Mouse (Mus musculus): Measurements from ENCODE around the gene Ophn1. TPM values are rescaled to one million over a fixed set of nuclear protein-coding genes. Genes with fewer than 3 reads are reported as not detected.

The Ophn1 gene
- total and polyA plus RNA-seq, 3 experiments = 4.3 to 6.0 (median 5.5) TPM

- intact Hi-C loops (cut with DNase I) = no loop called here
- H3K9ac ChIP-seq (ENCODE audit: low read depth, low read length) = no peak overlapping the region
- H3K4me1 ChIP-seq (ENCODE audit: control insufficient read depth, insufficient read depth, low read length) = no peaks in the 10 kb centered on the region; the same call in 1 of the 2 replicates
- TF ChIP-seq POLR2A (IDR thresholded peaks at IDR 0.05; ENCODE audit: insufficient read depth, low read depth, low read length) (no peak), EP300 (IDR thresholded peaks at IDR 0.05; ENCODE audit: insufficient read depth, low read depth, low read length) (no peak), CTCF (IDR thresholded peaks at IDR 0.05) (no peak)
- no peaks in the 10 kb centered on the region for H3K36me3 ChIP-seq (ENCODE audit: control insufficient read depth, insufficient read depth, low read length)
- H3K27ac ChIP-seq = no peak overlapping the region
- H3K27me3 ChIP-seq (ENCODE audit: control insufficient read depth, insufficient read depth, low read length) = no peaks in the 10 kb centered on the region
- H3K79me2 ChIP-seq (replicated peaks; ENCODE audit: control insufficient read depth, insufficient read depth, low read length) = no peaks in the 10 kb centered on the region
- 90% methylated on average over 6 of the region's 6 CpGs for WGBS
- H3K4me3 ChIP-seq = no peak overlapping the region
- DNase-seq = no peak
Observed at GRCm38 (mm10) chrX:98880314-98880713, 10.5 kb downstream of the Ophn1 start.

DNA sequence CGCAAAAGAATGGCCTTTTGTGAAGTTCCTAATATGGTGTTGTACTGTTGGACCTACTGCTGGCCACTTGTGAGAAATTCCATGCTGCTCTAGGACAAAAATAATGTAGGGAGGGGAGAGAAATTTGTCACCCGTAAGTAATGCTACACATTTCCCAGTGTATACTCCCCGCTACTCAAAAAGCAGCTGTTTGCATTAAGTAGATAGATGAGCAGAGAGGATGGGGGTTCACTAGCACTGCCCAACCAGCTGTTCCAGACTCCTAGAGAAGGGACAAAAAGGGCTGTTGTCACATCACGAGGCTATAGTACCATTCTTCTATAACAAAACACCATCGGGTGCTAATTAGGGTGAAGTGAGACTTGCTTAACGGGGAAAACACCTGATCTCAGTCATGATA is 15.7 kb downstream of the Ophn1 start:
- Histone ChIP-seq H3K4me1 (ENCODE audit: control insufficient read depth, insufficient read depth, low read length) (peaks cover 3% of the 10 kb centered on the region), H3K36me3 (ENCODE audit: control insufficient read depth, insufficient read depth, low read length) (no peaks in the 10 kb centered on the region), H3K27ac (no peak overlapping the region), H3K4me3 (no peak overlapping the region), H3K9ac (ENCODE audit: low read depth, low read length) (no peak overlapping the region), H3K27me3 (ENCODE audit: control insufficient read depth, insufficient read depth, low read length) (no peaks in the 10 kb centered on the region), H3K79me2 (replicated peaks; ENCODE audit: control insufficient read depth, insufficient read depth, low read length) (no peaks in the 10 kb centered on the region)
- no peak for DNase-seq
- WGBS = 68% methylated on average over 6 of the region's 6 CpGs
- intact Hi-C loops (cut with DNase I) = no loop called here
- TF ChIP-seq POLR2A (IDR thresholded peaks at IDR 0.05; ENCODE audit: insufficient read depth, low read depth, low read length) (no peak), EP300 (IDR thresholded peaks at IDR 0.05; ENCODE audit: insufficient read depth, low read depth, low read length) (no peak), CTCF (IDR thresholded peaks at IDR 0.05) (no peak)

GRCm38 (mm10) chrX:98874086-98874485 is 16.7 kb downstream of the Ophn1 start:
- peaks cover 3% of the 10 kb centered on the region for H3K4me1 ChIP-seq (ENCODE audit: control insufficient read depth, insufficient read depth, low read length)
- no peak overlapping the region for H3K9ac ChIP-seq (ENCODE audit: low read depth, low read length)
- H3K36me3 ChIP-seq (ENCODE audit: control insufficient read depth, insufficient read depth, low read length) = no peaks in the 10 kb centered on the region
- no peaks in the 10 kb centered on the region for H3K79me2 ChIP-seq (replicated peaks; ENCODE audit: control insufficient read depth, insufficient read depth, low read length)
- WGBS = 59% methylated on average over 5 of the region's 5 CpGs
- no peak for DNase-seq
- TF ChIP-seq EP300 (IDR thresholded peaks at IDR 0.05; ENCODE audit: insufficient read depth, low read depth, low read length) (no peak), POLR2A (IDR thresholded peaks at IDR 0.05; ENCODE audit: insufficient read depth, low read depth, low read length) (no peak), CTCF (IDR thresholded peaks at IDR 0.05) (no peak)
- no peak overlapping the region for H3K27ac ChIP-seq
- H3K27me3 ChIP-seq (ENCODE audit: control insufficient read depth, insufficient read depth, low read length) = no peaks in the 10 kb centered on the region
- H3K4me3 ChIP-seq = no peak overlapping the region
- intact Hi-C loops (cut with DNase I) = no loop called here

GRCm38 (mm10) chrX:98872064-98872463 is 18.8 kb downstream of the Ophn1 start:
- H3K36me3 ChIP-seq (ENCODE audit: control insufficient read depth, insufficient read depth, low read length) = no peaks in the 10 kb centered on the region
- H3K4me1 ChIP-seq (ENCODE audit: control insufficient read depth, insufficient read depth, low read length) = peaks cover 4% of the 10 kb centered on the region
- no peak overlapping the region for H3K4me3 ChIP-seq
- no peak for TF ChIP-seq POLR2A (IDR thresholded peaks at IDR 0.05; ENCODE audit: insufficient read depth, low read depth, low read length)
- no peak for TF ChIP-seq CTCF (IDR thresholded peaks at IDR 0.05)
- no peak for TF ChIP-seq EP300 (IDR thresholded peaks at IDR 0.05; ENCODE audit: insufficient read depth, low read depth, low read length)
- no peak overlapping the region for H3K27ac ChIP-seq
- no peak for DNase-seq
- no peaks in the 10 kb centered on the region for H3K79me2 ChIP-seq (replicated peaks; ENCODE audit: control insufficient read depth, insufficient read depth, low read length)
- WGBS = 85% methylated on average over 1 of the region's 1 CpGs
- H3K9ac ChIP-seq (ENCODE audit: low read depth, low read length) = no peak overlapping the region
- H3K27me3 ChIP-seq (ENCODE audit: control insufficient read depth, insufficient read depth, low read length) = no peaks in the 10 kb centered on the region
- intact Hi-C loops (cut with DNase I) = no loop called here

- Histone ChIP-seq H3K27ac (no peak overlapping the region; the same call in 1 of the 2 replicates), H3K36me3 (ENCODE audit: control insufficient read depth, insufficient read depth, low read length) (no peaks in the 10 kb centered on the region), H3K4me3 (no peak overlapping the region), H3K79me2 (replicated peaks; ENCODE audit: control insufficient read depth, insufficient read depth, low read length) (no peaks in the 10 kb centered on the region), H3K9ac (ENCODE audit: low read depth, low read length) (no peak overlapping the region), H3K27me3 (ENCODE audit: control insufficient read depth, insufficient read depth, low read length) (no peaks in the 10 kb centered on the region), H3K4me1 (ENCODE audit: control insufficient read depth, insufficient read depth, low read length) (peaks cover 4% of the 10 kb centered on the region)
- WGBS = 64% methylated on average over 1 of the region's 1 CpGs
- intact Hi-C loops (cut with DNase I) = no loop called here
- no peak for TF ChIP-seq POLR2A (IDR thresholded peaks at IDR 0.05; ENCODE audit: insufficient read depth, low read depth, low read length)
- TF ChIP-seq EP300 (IDR thresholded peaks at IDR 0.05; ENCODE audit: insufficient read depth, low read depth, low read length) = no peak
- no peak for TF ChIP-seq CTCF (IDR thresholded peaks at IDR 0.05)
- DNase-seq = peak in 1 of 2 experiments; percentile 17
Observed at GRCm38 (mm10) chrX:98870541-98870940, 20.3 kb downstream of the Ophn1 start.

DNA sequence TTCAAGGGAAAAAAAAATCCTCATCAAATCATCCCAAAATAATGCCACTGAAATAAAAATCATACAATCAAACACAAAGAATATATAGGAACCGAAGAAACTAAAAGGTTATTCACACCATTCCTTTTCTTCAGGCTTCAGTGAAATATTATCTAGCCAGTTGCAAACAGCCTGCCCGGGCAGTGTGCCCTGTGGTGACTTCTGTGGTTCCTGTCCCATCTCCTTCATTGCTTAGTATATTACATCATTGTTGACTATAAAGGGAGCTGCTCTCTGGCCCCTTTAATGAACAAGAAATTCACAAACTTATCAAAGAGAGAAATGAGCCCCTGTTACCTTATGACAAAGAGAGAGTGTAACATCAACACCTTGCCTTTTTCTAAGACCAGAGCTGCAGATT is 21.1 kb downstream of the Ophn1 start:
- H3K27ac ChIP-seq = no peak overlapping the region; the same call in 1 of the 2 replicates
- 40% methylated on average over 2 of the region's 2 CpGs for WGBS
- peak in 1 of 2 experiments; percentile 28 for DNase-seq
- peaks cover 4% of the 10 kb centered on the region for H3K4me1 ChIP-seq (ENCODE audit: control insufficient read depth, insufficient read depth, low read length)
- H3K4me3 ChIP-seq = no peak overlapping the region
- intact Hi-C loops (cut with DNase I) = no loop called here
- H3K9ac ChIP-seq (ENCODE audit: low read depth, low read length) = no peak overlapping the region
- TF ChIP-seq CTCF (IDR thresholded peaks at IDR 0.05) = no peak
- TF ChIP-seq POLR2A (IDR thresholded peaks at IDR 0.05; ENCODE audit: insufficient read depth, low read depth, low read length) = no peak
- no peak for TF ChIP-seq EP300 (IDR thresholded peaks at IDR 0.05; ENCODE audit: insufficient read depth, low read depth, low read length)
- H3K36me3 ChIP-seq (ENCODE audit: control insufficient read depth, insufficient read depth, low read length) = no peaks in the 10 kb centered on the region
- H3K27me3 ChIP-seq (ENCODE audit: control insufficient read depth, insufficient read depth, low read length) = no peaks in the 10 kb centered on the region
- no peaks in the 10 kb centered on the region for H3K79me2 ChIP-seq (replicated peaks; ENCODE audit: control insufficient read depth, insufficient read depth, low read length)
